Mouse (Mus musculus): ENCODE results near the gene Chid1.

Gene Chid1

DNA sequence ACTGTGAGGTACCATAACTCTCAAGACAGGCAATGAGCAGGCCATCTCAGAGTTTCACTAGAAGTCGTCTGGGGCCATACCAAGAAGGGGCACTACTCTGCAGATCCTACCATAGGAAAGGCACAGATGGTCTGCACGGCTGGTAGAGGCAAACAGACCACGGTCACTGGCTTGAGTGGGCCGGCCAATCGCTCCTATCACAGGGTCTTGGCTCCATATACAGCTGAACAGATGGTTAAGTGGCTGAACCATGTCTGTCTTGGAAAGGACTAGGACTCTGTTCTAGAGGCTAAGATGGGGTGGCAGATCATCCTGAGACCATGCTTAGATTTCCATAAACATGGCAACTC lies 37.1 kb downstream of the Chid1 start:
- DNase-seq (ENCODE audit: low spot score in 2 of 2) = no peak

DNA sequence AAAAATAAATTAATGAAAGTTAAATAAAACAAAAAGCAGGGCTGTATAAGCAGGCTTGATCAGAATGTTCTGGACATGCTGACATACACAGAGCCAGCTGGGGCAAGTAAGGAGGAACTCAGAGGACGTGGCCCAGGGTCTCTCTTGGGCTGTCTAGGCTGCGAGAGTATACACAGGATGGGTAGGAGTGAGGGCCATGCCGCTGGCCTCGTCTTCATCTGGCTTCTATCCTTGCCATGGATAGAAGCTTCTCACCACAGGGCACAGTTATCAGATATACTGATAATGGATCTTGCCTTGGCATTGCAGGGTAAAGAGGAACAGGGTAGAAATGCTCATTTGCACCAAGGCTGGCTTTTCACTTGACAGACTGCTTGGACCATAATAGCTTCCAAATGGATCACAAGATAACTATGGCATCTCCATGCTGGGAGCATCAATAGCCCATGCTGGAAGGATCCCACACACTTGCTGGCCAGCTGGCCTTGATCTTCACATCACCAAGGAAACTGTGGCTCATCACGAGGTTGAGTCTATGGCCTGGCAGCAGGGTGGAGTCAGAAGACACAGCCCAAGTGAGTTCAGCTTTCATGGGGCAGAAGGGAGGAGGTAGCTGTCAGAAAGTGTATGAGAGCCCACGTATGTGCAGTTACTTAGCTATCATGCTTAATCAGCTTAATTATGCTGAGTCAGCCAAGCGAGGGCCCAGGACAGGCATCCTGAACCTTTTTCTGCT lies 37.7 kb downstream of the Chid1 start:
- DNase-seq (ENCODE audit: low spot score in 2 of 2) = no peak

GRCm38 (mm10) chr7:141497600-141497999 lies 42.1 kb downstream of the Chid1 start:
- DNase-seq (ENCODE audit: low spot score in 2 of 2) = no peak

DNA sequence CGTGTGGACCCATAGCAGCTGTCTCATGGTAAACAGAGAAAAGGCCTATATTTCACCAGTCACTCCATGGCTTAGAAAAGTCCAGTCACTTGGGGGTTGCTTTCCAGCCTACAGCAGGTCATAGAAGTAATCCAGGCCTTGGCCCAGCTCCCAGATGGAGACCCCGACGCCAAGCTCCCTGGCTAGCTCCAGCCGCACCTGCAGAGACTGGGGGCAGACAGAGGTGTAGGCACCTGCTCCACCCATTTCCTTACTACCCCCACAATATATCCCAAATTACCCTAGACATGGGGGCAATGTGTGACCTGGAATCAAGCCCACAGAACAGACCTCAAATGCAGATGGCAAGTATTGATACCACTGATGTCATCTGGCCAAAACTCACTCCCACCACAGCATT lies 43.7 kb downstream of the Chid1 start:
- no peak for DNase-seq (ENCODE audit: low spot score in 2 of 2)

DNA sequence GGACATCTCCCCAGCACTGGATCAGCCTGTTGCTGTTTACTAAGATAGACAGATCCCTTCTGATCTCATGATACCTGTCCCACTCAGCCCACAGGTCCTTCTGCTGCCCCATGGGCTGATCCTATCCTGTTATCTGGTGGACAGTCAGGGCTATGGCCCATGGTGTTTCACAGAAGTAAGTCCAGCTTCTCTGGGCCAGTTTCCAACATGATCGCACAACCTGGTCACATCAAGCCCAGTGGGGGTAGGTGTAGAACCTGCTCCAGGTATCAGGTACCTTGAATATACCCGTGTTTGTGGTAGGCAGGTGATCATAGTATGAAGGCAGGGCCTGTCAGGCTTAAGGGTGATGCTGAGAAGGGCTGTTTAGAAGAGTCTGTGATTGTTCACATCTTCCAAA lies 44.3 kb downstream of the Chid1 start:
- DNase-seq (ENCODE audit: low spot score in 2 of 2) = no peak

GRCm38 (mm10) chr7:141493729-141494128 lies 45.9 kb downstream of the Chid1 start:
- DNase-seq (ENCODE audit: low spot score in 2 of 2) = no peak

DNA sequence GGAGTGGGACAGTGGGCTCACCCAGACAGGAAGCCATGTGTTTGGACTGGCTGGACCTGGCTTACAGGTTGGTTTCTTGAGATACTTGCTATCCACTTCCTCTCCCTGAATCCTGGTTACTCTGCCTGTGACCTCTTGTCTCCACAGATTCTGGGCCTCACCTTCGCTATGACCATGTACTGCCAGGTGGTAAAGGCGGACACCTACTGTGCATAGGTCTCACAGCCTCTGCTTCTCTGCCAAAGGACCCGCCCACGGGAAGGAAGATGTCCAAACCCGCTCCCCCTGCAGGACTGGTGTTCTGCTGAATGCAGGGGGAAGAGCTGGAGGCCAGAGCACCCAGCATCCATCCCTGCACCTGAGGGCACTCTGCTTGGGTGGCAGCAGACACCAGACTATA lies 46.9 kb downstream of the Chid1 start:
- DNase-seq (ENCODE audit: low spot score in 2 of 2) = no peak

- DNase-seq (ENCODE audit: low spot score in 2 of 2) = no peak
Observed at GRCm38 (mm10) chr7:141491151-141491550, 48.5 kb downstream of the Chid1 start.

- no peak for DNase-seq (ENCODE audit: low spot score in 2 of 2)
Observed at GRCm38 (mm10) chr7:141487141-141487540, 52.5 kb downstream of the Chid1 start.

GRCm38 (mm10) chr7:141486239-141486638 lies 53.4 kb downstream of the Chid1 start:
- no peak for DNase-seq (ENCODE audit: low spot score in 2 of 2)

- DNase-seq (ENCODE audit: low spot score in 2 of 2) = no peak
Observed at GRCm38 (mm10) chr7:141485606-141486005, 54.1 kb downstream of the Chid1 start.

DNA sequence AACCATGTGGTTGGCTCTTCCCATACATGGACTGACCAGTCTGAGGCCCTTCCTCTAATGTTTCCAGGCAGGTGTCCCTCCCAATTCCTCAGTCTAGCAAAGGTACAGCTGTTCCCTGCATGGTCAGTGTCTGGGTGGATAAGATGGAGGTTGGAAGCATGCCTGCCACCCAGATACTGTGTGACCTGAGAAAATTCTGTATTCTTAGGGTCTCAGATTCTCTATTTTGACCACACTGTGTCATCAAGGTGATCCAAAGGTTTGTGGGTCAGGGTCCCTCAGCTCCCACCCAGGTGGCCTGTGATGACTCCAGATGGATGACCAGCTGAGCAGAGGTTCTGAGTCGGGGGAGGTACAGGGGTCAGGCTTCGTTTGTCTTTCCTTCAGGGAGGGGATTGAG lies 54.5 kb downstream of the Chid1 start:
- no peak for DNase-seq (ENCODE audit: low spot score in 2 of 2)

DNA sequence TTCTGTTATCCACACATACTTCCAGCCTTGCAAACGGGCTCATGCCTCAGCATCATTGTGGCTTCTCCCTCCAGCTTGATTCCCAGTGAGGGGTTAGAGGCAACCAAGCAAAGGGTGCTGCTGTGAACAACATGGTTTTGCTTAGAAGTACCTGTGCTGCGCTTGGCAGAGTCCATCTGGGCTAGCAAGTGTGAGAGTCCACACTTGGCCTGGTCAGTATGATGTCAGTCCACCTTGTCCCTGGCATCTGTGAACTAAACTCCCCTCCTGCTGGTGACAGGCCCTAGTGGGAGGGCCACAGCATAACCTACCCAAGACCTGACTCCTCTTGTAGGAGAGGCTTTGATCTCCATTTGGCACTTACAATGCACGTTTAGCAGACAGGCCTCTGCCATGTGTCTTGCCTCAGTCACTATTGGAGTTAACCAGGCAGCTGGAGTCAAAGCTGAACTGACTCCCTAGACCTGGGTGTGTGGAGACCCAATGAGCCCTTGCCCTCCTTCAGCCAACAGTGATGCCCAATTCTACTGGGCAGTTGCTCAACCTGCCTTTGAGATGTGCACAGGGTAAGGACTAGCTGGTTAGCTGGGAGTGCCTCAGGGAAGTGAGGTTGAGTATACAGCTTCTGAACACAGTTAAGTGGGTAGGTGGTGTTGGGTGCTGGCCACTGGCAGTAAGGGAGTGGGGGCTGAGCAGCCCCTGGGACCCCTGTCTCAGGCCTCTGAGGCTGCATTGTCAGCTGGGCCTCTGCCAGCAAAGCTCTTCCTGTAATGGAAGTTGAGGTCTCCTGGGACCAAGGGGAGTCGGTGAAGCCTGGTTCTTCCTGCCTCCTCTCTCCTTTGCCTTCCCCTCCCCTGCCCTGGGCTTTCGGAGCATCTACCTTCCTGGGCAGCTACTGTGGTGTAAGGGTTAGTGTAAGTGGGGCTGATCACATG lies 55.2 kb downstream of the Chid1 start:
- DNase-seq (ENCODE audit: low spot score in 2 of 2) = no peak

- DNase-seq (ENCODE audit: low spot score in 2 of 2) = no peak
Observed at GRCm38 (mm10) chr7:141483114-141483653, 56.5 kb downstream of the Chid1 start.

DNA sequence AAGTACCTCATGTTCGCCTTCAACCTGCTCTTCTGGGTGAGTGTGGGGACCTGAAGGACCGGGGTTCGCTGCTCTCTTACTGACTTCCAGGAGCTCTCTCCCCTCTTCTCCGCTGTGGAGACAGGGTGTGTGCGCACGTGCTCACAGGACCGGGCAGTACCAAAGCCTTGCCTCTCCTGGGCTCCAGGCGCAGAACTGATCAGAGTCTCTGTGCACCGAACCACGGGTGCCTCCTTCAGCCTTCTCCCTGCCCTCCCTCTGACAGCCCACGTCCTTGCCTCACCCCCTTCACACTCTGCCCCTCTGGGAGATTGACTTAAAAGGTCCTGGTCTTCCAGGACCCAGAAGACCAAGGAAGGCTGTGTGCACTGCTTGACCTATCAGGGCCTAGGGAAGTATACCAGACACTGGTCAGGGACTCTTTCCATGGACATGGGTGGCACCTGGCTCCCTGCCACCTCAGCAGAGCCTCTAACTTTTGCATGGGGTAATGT lies 57.1 kb downstream of the Chid1 start:
- DNase-seq (ENCODE audit: low spot score in 2 of 2) = no peak

- DNase-seq (ENCODE audit: low spot score in 2 of 2) = no peak
Observed at GRCm38 (mm10) chr7:141481498-141482401, 57.9 kb downstream of the Chid1 start.

DNA sequence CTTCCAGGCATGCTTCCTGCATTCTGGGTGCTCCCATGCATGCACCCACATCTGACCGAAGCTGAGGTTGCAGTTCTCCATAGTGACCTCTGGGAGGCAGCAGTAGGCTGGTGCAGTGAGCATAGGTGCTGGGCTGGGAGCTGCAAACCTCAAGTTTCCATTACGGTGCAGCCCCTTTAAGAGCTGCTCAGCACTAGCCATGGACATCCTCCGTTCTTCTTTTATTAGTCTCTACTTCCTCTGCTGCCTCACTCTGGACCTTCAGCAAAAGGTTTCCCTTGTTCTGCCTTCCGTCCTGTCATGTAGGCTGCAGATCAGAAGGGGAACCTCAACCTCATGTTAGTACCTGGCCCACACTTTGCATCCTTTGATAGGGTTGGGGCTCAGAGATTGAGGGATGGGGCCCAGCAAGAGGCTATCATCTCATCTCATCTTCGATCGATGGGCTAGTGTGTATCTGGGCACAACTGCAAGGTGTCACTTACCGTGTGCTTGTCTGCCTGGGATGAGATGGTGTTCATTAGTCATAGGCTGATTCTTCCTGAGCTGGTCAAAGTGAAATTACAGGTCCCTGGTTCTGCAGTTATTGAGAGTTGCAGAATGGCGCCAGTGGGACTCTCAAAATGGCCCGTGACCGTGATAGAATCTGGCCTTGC lies 58.7 kb downstream of the Chid1 start:
- DNase-seq (ENCODE audit: low spot score in 2 of 2) = no peak

- DNase-seq (ENCODE audit: low spot score in 2 of 2) = no peak
Observed at GRCm38 (mm10) chr7:141478270-141478748, 61.3 kb downstream of the Chid1 start.

DNA sequence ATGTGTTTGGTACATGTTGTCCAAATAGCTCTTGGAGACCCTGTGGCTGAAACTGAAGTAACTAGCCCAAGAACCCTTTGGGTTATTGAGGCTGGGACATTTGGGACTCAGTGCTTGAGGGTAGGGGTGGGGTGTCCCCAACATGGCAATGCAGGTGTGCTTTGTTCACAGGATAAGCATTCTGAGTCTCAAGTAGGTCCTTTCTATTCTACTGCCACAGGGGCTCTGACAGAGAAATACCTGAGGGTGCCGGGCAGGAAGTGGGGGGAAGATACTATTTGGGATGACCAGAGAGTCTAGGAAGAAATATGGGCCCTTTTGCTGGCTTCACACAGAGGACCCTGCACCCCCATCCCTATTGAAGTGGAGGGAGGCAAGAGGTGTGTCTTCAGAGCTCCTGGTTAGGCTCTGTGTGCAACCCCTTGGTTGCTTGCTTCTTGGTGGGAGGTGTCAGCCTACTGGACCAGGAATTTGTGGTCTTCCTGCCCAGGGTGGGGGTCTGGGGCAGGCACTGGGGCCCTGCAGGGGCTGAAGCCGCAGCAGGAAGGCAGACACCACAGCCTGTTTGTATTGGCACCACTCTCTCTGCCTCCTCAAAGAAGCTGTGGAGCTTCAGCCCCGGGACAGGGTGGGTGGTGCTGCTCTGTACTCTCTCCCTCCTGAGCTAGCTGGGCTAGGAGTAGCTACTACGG lies 61.9 kb downstream of the Chid1 start:
- no peak for DNase-seq (ENCODE audit: low spot score in 2 of 2)

DNA sequence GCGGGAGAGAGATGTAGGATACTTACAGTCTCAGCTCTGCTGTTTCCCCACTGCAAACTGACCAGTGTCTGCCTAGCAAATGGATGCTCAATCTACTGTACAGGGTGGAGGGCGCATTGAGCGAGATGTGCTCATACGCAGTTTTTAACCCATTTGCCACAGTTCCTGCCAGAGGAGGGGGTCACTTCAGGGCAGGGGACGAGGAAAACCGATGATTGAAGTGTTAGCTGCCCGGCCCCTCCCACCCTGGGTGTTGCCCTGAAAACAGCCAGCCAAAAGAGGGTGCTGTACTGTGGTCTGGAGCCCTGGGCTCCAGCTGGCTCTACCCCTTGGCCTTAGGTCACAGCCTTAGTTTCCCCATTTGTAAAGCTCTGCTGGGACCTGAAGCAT lies 62.7 kb downstream of the Chid1 start:
- no peak for DNase-seq (ENCODE audit: low spot score in 2 of 2)

Data from urinary bladder, postnatal 36 days (tissue).